ENCODE assay signal across 17 mouse cellular contexts in genomic region chr17:30609980-30610307, GRCm38 (mm10). TPM values are rescaled to one million over a fixed set of nuclear protein-coding genes. Genes with fewer than 3 reads are reported as not detected.
A peak's percentile ranks its signal among the peaks of the same experiment; 100 is the strongest.
DNase-seq lines count a peak whose midpoint lies in the region; ATAC-seq and TF ChIP-seq lines count a peak whose summit lies in the region.
"Had no signal": no experiment of that assay in that cellular context is flagged by ENCODE, and none has a peak within 500 bp of the region (broad histone marks: within the 10 kb centered on the region; RNA-seq: fewer than 3 reads in every experiment).

No protein-coding gene starts in this region.

- no peak for ATAC-seq in liver, postnatal 0 days
- ATAC-seq in lung, postnatal 0 days: no peak
- ATAC-seq: midbrain, embryonic 15.5 days had no signal

- peak overlapping the region; percentile 68 for H3K4me2 ChIP-seq in liver, postnatal 0 days (ENCODE audit: low read depth, low read length)
- H3K4me2 ChIP-seq in lung, postnatal 0 days (replicated peaks; ENCODE audit: low read depth, low read length): no peak overlapping the region
- H3K4me2 ChIP-seq: embryonic facial prominence, embryonic 15.5 days; forebrain, embryonic 12.5 days; heart, embryonic 15.5 days; lung, embryonic 15.5 days; midbrain, embryonic 15.5 days; stomach, embryonic 15.5 days had no signal

- peak overlapping the region; percentile 65; the same call in 1 of the 2 replicates for H3K9ac ChIP-seq in ES-E14 (ENCODE audit: insufficient read depth, low read depth, low read length, poor library complexity, severe bottlenecking)
- peak overlapping the region; percentile 18; the same call in 1 of the 2 replicates for H3K9ac ChIP-seq in liver, postnatal 0 days (replicated peaks)
- no peak overlapping the region for H3K9ac ChIP-seq in lung, postnatal 0 days (replicated peaks; ENCODE audit: low read depth)
- H3K9ac ChIP-seq: embryonic facial prominence, embryonic 15.5 days; forebrain, embryonic 12.5 days; heart, embryonic 15.5 days; lung, embryonic 15.5 days; midbrain, embryonic 15.5 days; stomach, embryonic 15.5 days had no signal

- WGBS in liver, postnatal 0 days (ENCODE audit: insufficient replicate concordance): 75% methylated on average over 5 of the region's 5 CpGs
- 99% methylated on average over 5 of the region's 5 CpGs for WGBS in lung, postnatal 0 days

- in situ Hi-C loops in ES-E14 (cut with MboI; ENCODE audit: low sequenced_read_pairs in 2 of 2, unreplicated experiment in 2 of 2): no loop called here

- DNase-seq in layer of hippocampus, adult 2 months (ENCODE audit: low spot score in 2 of 2): no peak
- no peak for DNase-seq in layer of hippocampus, adult 18-20 months (ENCODE audit: low spot score in 2 of 2)
- DNase-seq in ES-E14 (ENCODE audit: low read depth, low spot score) (no peak), liver (peak; percentile 44)
- no peak for DNase-seq in liver, postnatal 0 days
- no peak for DNase-seq in lung, postnatal 0 days (ENCODE audit: low spot score)
- DNase-seq in right cerebral cortex, postnatal 4 days: no peak
- DNase-seq: adrenal gland, adult 2 months; embryo, embryonic 11 days; spleen, adult 18-20 months; thymus, postnatal 36 days had no signal

- no peaks in the 10 kb centered on the region for H3K36me3 ChIP-seq in ES-E14 (ENCODE audit: control insufficient read depth, insufficient read depth, low read length, poor library complexity, severe bottlenecking)
- peaks cover 5% of the 10 kb centered on the region; the same call in 1 of the 2 replicates for H3K36me3 ChIP-seq in liver, postnatal 0 days (replicated peaks; ENCODE audit: insufficient read depth, low read length)
- H3K36me3 ChIP-seq in lung, postnatal 0 days (ENCODE audit: insufficient read depth, low read length): no peaks in the 10 kb centered on the region
- H3K36me3 ChIP-seq: embryonic facial prominence, embryonic 15.5 days; forebrain, embryonic 12.5 days; heart, embryonic 15.5 days; lung, embryonic 15.5 days; midbrain, embryonic 15.5 days had no signal

- TF ChIP-seq CTCF in layer of hippocampus, adult 2 months (conservative IDR thresholded peaks at IDR 0.05): no peak
- TF ChIP-seq CTCF in liver, postnatal 0 days (IDR thresholded peaks at IDR 0.05; ENCODE audit: low read depth): no peak
- TF ChIP-seq CTCF in lung, postnatal 0 days (IDR thresholded peaks at IDR 0.05): no peak

- H3K27ac ChIP-seq in layer of hippocampus, adult 2 months: peak overlapping the region; percentile 67
- H3K27ac ChIP-seq in ES-E14 (ENCODE audit: insufficient read depth, low read depth, low read length, poor library complexity, severe bottlenecking): peak overlapping the region; percentile 58
- H3K27ac ChIP-seq in liver, postnatal 0 days (ENCODE audit: low read depth): peak overlapping the region; percentile 97
- H3K27ac ChIP-seq in lung, postnatal 0 days (ENCODE audit: low read length): no peak overlapping the region
- H3K27ac ChIP-seq: embryonic facial prominence, embryonic 15.5 days; forebrain, embryonic 12.5 days; heart, embryonic 15.5 days; lung, embryonic 15.5 days; midbrain, embryonic 15.5 days; stomach, embryonic 15.5 days had no signal

- TF ChIP-seq EP300 in liver, postnatal 0 days (IDR thresholded peaks at IDR 0.05; ENCODE audit: low read depth): no peak
- no peak for TF ChIP-seq EP300 in lung, postnatal 0 days (IDR thresholded peaks at IDR 0.05)

- H3K27me3 ChIP-seq in liver, postnatal 0 days (ENCODE audit: insufficient read depth, low read length): no peaks in the 10 kb centered on the region
- no peaks in the 10 kb centered on the region for H3K27me3 ChIP-seq in lung, postnatal 0 days (replicated peaks; ENCODE audit: insufficient read depth, low read length)
- H3K27me3 ChIP-seq: embryonic facial prominence, embryonic 15.5 days; forebrain, embryonic 12.5 days; heart, embryonic 15.5 days; lung, embryonic 15.5 days; midbrain, embryonic 15.5 days; stomach, embryonic 15.5 days had no signal

- H3K9me3 ChIP-seq in ES-E14 (ENCODE audit: control insufficient read depth, insufficient read depth, low read depth, low read length): no peaks in the 10 kb centered on the region
- no peaks in the 10 kb centered on the region for H3K9me3 ChIP-seq in liver, postnatal 0 days (ENCODE audit: low read length)
- no peaks in the 10 kb centered on the region for H3K9me3 ChIP-seq in lung, postnatal 0 days (ENCODE audit: low read length)
- H3K9me3 ChIP-seq: embryonic facial prominence, embryonic 15.5 days; forebrain, embryonic 12.5 days; heart, embryonic 15.5 days; lung, embryonic 15.5 days; midbrain, embryonic 15.5 days; stomach, embryonic 15.5 days had no signal

- peaks cover 31 to 34% of the 10 kb centered on the region in 2 experiments for H3K4me1 ChIP-seq in ES-E14 (ENCODE audit: control insufficient read depth in 2 of 2, insufficient read depth in 2 of 2, low read length in 2 of 2, poor library complexity in 1 of 2)
- H3K4me1 ChIP-seq in liver, postnatal 0 days (ENCODE audit: insufficient read depth): peaks cover 47% of the 10 kb centered on the region
- H3K4me1 ChIP-seq in lung, postnatal 0 days (ENCODE audit: insufficient read depth, low read depth, low read length): no peaks in the 10 kb centered on the region

- no peak overlapping the region for H3K4me3 ChIP-seq in layer of hippocampus, adult 2 months
- H3K4me3 ChIP-seq in ES-E14 (ENCODE audit: insufficient read depth in 1 of 2, low read depth in 1 of 2, low read length in 2 of 2, poor library complexity in 1 of 2, severe bottlenecking in 1 of 2): peak overlapping the region; percentile 54 to 64
- peak overlapping the region; percentile 77 for H3K4me3 ChIP-seq in liver, postnatal 0 days (ENCODE audit: low read depth, low read length)
- no peak overlapping the region for H3K4me3 ChIP-seq in lung, postnatal 0 days (ENCODE audit: low read depth, low read length)
- H3K4me3 ChIP-seq: embryonic facial prominence, embryonic 15.5 days; forebrain, embryonic 12.5 days; heart, embryonic 15.5 days; lung, embryonic 15.5 days; midbrain, embryonic 15.5 days; stomach, embryonic 15.5 days had no signal

TF ChIP-seq in ES-E14, 5 proteins besides CTCF, POLR2A, EP300 and RAD21:
- TF ChIP-seq ZNF384 (IDR thresholded peaks at IDR 0.05; ENCODE audit: low read depth, low read length): no peak; the same call in 1 of the 2 replicates
- no peak for TF ChIP-seq MAFK (IDR thresholded peaks at IDR 0.05; ENCODE audit: insufficient read depth, low read depth, low read length)
- no peak for TF ChIP-seq ZC3H11A (IDR thresholded peaks at IDR 0.05; ENCODE audit: borderline replicate concordance, low read depth, low read length)
- no peak for TF ChIP-seq CHD2 (IDR thresholded peaks at IDR 0.05; ENCODE audit: low read depth, low read length)
- TF ChIP-seq HCFC1 (IDR thresholded peaks at IDR 0.05; ENCODE audit: borderline replicate concordance, insufficient read depth, low read length): no peak

RNA-seq across cellular contexts. Expression of gene Dnah8, which starts 14.2 kb away (rescaled TPM):
- total RNA-seq in layer of hippocampus, adult 2 months (2021): 1 to 10 TPM; 2.4 to 3.5 TPM
- total RNA-seq in layer of hippocampus, adult 18-20 months (2021): 1 to 10 TPM; 1.7 to 3.1 TPM
- 19.5 and 28.0 TPM in 2 replicates for total RNA-seq in ES-E14 (2012; rRNA removed)
- 0.63 and 0.64 TPM in 2 replicates for polyA plus RNA-seq in liver, postnatal 0 days (2015; fragmentation: Nextera tagmentation; extraction: Ambion mirVana)
- polyA plus RNA-seq in lung, postnatal 0 days (2015; fragmentation: Nextera tagmentation; extraction: Ambion mirVana): 9.8 and 10.7 TPM in 2 replicates

RNA-seq across cellular contexts. Expression of gene Glo1, which starts 16.7 kb away (rescaled TPM):
- total RNA-seq in layer of hippocampus, adult 2 months (2021): 100 to 1,000 TPM; 194 to 199 TPM
- total RNA-seq in layer of hippocampus, adult 18-20 months (2021): 100 to 1,000 TPM; 199 to 206 TPM
- 283 and 284 TPM in 2 replicates for total RNA-seq in ES-E14 (2012; rRNA removed)
- polyA plus RNA-seq in liver, postnatal 0 days (2015; fragmentation: Nextera tagmentation; extraction: Ambion mirVana): 219 and 220 TPM in 2 replicates
- 159 and 161 TPM in 2 replicates for polyA plus RNA-seq in lung, postnatal 0 days (2015; fragmentation: Nextera tagmentation; extraction: Ambion mirVana)

RNA-seq across cellular contexts. Expression of gene Btbd9, which starts 33.7 kb away (rescaled TPM):
- 100 to 1,000 TPM; 168 to 187 TPM for total RNA-seq in layer of hippocampus, adult 2 months (2021)
- total RNA-seq in layer of hippocampus, adult 18-20 months (2021): 100 to 1,000 TPM; 153 to 166 TPM
- total RNA-seq in ES-E14 (2012; rRNA removed): 28.2 and 34.8 TPM in 2 replicates
- polyA plus RNA-seq in liver, postnatal 0 days (2015; fragmentation: Nextera tagmentation; extraction: Ambion mirVana): 16.5 and 17.2 TPM in 2 replicates
- 40.6 and 41.7 TPM in 2 replicates for polyA plus RNA-seq in lung, postnatal 0 days (2015; fragmentation: Nextera tagmentation; extraction: Ambion mirVana)

Comparison
In these comparisons a context has a peak if more than half of its experiments do, and no peak if none do; other contexts are left out.
1. H3K4me3 ChIP-seq: peak in ES-E14 (2 of 2) and liver, postnatal 0 days (single experiment); none in layer of hippocampus, adult 2 months (single experiment) and lung, postnatal 0 days (single experiment).